Mouse (Mus musculus) lung, postnatal 14 days (tissue): Measurements from ENCODE around the gene Rassf8.

ENCODE experiments used
- DNase-seq: peaks from one replicate; pipeline ENCODE4 v3.0.0; 2021

Rassf8 gene

GRCm38 (mm10) chr6:145829062-145829835 is 82.7 kb downstream of the Rassf8 start:
- DNase-seq, result no peak

- peak; percentile 78 for DNase-seq
Measured at GRCm38 (mm10) chr6:145830117-145830516, 83.6 kb downstream of the Rassf8 start.

- DNase-seq, result no peak
Measured at GRCm38 (mm10) chr6:145830617-145831016, 84.1 kb downstream of the Rassf8 start.

GRCm38 (mm10) chr6:145832927-145833326 is 86.4 kb downstream of the Rassf8 start:
- no peak for DNase-seq

- DNase-seq, result no peak
Measured at GRCm38 (mm10) chr6:145835359-145835758, 88.8 kb downstream of the Rassf8 start.

- no peak for DNase-seq
Measured at GRCm38 (mm10) chr6:145845611-145846010, 99.1 kb downstream of the Rassf8 start.

- DNase-seq, result no peak
Measured at GRCm38 (mm10) chr6:145846076-145846475, 99.5 kb downstream of the Rassf8 start.

- no peak for DNase-seq
Measured at GRCm38 (mm10) chr6:145846948-145847347, 100.4 kb downstream of the Rassf8 start.

- no peak for DNase-seq
Measured at GRCm38 (mm10) chr6:145847661-145848060, 101.1 kb downstream of the Rassf8 start.

GRCm38 (mm10) chr6:145850789-145851188 is 104.2 kb downstream of the Rassf8 start:
- DNase-seq, result peak; percentile 32

GRCm38 (mm10) chr6:145851956-145852355 is 105.4 kb downstream of the Rassf8 start:
- DNase-seq, result no peak

- DNase-seq, result no peak
Measured at GRCm38 (mm10) chr6:145852708-145853107, 106.2 kb downstream of the Rassf8 start.

GRCm38 (mm10) chr6:145853356-145854079 is 107.0 kb downstream of the Rassf8 start:
- no peak for DNase-seq

- DNase-seq, result no peak
Measured at GRCm38 (mm10) chr6:145854756-145855155, 108.2 kb downstream of the Rassf8 start.

- peak; percentile 94 for DNase-seq
Measured at GRCm38 (mm10) chr6:145855720-145856551, 109.4 kb downstream of the Rassf8 start.

- no peak for DNase-seq
Measured at GRCm38 (mm10) chr6:145857428-145857827, 110.9 kb downstream of the Rassf8 start.

GRCm38 (mm10) chr6:145858414-145858813 is 111.9 kb downstream of the Rassf8 start:
- DNase-seq, result no peak

- no peak for DNase-seq
Measured at GRCm38 (mm10) chr6:145860350-145860749, 113.8 kb downstream of the Rassf8 start.

GRCm38 (mm10) chr6:145861462-145862227 is 115.1 kb downstream of the Rassf8 start:
- no peak for DNase-seq

GRCm38 (mm10) chr6:145862321-145862720 is 115.8 kb downstream of the Rassf8 start:
- DNase-seq, result no peak

- DNase-seq, result no peak
Measured at GRCm38 (mm10) chr6:145862739-145863064, 116.2 kb downstream of the Rassf8 start.
